In genomic region chr1:36244058-36244827, GRCm38 (mm10) we compare ENCODE assay signal across 8 mouse cellular contexts. TPM values are rescaled to one million over a fixed set of nuclear protein-coding genes. Genes with fewer than 3 reads are reported as not detected.
DNase-seq lines count a peak whose midpoint lies in the region; ATAC-seq lines count a peak whose summit lies in the region.

Gene Uggt1, minus strand, starts transcription at chr1:36244720.

- ATAC-seq in megakaryocyte progenitor cell, adult 5-6 weeks (replicated peaks; ENCODE audit: poor library complexity) = peak; percentile 95

- peak; percentile 97 for DNase-seq in adipocyte (ENCODE audit: low spot score)
- peak; percentile 97 for DNase-seq in embryo, embryonic 10 days (ENCODE audit: low spot score)
- peak; percentile 87 for DNase-seq in gastrocnemius, postnatal 10 days
- DNase-seq in induced T-regulatory cell, adult 2 months (ENCODE audit: low read depth) = peak; percentile 93
- peak; percentile 86 to 94 for DNase-seq in left cerebral cortex, adult 9 months (ENCODE audit: low spot score in 2 of 2)
- peak; percentile 92 for DNase-seq in right cerebral cortex, postnatal 14 days
- DNase-seq in urinary bladder, postnatal 36 days (ENCODE audit: low spot score in 2 of 2) = peak; percentile 81 to 94

RNA-seq across cellular contexts. Expression of gene Uggt1, which starts in this region (rescaled TPM):
- total RNA-seq in gastrocnemius, postnatal 10 days (2021) = 10 to 100 TPM; 21.9 to 27.5 TPM
- total RNA-seq in megakaryocyte progenitor cell, adult 5-6 weeks (2015) = 90.2 and 94.4 TPM in 2 replicates
- 118 and 151 TPM in 2 replicates for total RNA-seq in megakaryocyte progenitor cell, adult 5-6 weeks (2017)

Comparison
In these comparisons a context has a peak if more than half of its experiments do, and no peak if none do; other contexts are left out.
1. Peak in every context shown above with its lines: DNase-seq and ATAC-seq.